ENCODE assay signal across 13 mouse cellular contexts in the genomic region with DNA sequence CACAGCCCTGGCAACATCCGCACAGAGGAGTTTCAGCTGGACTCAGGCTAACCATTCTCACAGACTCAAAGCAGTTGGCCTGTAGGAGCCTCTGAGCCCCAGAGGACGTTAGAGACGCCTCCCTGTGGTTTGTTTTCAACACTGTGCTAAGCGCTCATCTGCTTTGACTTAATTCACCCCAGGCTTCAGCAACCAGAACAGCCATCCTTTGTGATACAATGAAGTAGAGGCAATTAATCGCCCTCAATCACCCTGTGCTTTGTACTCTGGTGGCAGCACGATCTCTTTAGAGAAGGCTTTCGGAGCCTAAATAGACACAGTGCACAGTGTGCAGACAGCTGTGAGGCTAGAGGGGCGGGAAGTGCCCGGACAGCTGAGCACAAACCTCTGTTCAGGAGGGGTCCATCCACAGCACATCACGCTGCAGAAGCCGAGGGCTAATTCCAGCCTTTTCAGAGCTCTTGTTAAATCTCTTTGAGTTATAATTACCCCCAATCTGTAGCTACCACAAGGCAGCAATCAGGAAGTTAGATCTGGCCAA. TPM values are rescaled to one million over a fixed set of nuclear protein-coding genes. Genes with fewer than 3 reads are reported as not detected.
DNase-seq lines count a peak whose midpoint lies in the region; ATAC-seq and TF ChIP-seq lines count a peak whose summit lies in the region.
"Had no signal": no experiment of that assay in that cellular context is flagged by ENCODE, and none has a peak within 500 bp of the region (broad histone marks: within the 10 kb centered on the region; RNA-seq: fewer than 3 reads in every experiment).

No protein-coding gene starts in this region.

- no peak overlapping the region for H3K9ac ChIP-seq in heart, postnatal 0 days (replicated peaks; ENCODE audit: low read depth, low read length)
- no peak overlapping the region for H3K9ac ChIP-seq in hindbrain, embryonic 15.5 days
- H3K9ac ChIP-seq in neural tube, embryonic 13.5 days = no peak overlapping the region
- no peak overlapping the region for H3K9ac ChIP-seq in kidney, embryonic 15.5 days
- H3K9ac ChIP-seq: liver, embryonic 13.5 days had no signal

- ATAC-seq in heart, postnatal 0 days (ENCODE audit: insufficient read depth, low read depth) = no peak
- peak; percentile 55; the same call in 1 of the 2 replicates for ATAC-seq in hindbrain, embryonic 15.5 days (ENCODE audit: low FRiP score, low read depth)
- ATAC-seq in neural tube, embryonic 13.5 days (ENCODE audit: low read depth) = peak; percentile 86
- ATAC-seq in kidney, embryonic 15.5 days (replicated peaks; ENCODE audit: low FRiP score) = no peak

- 44% methylated on average over 11 of the region's 11 CpGs for WGBS in heart, postnatal 0 days
- WGBS in embryonic facial prominence, embryonic 10.5 days = 5% methylated on average over 11 of the region's 11 CpGs
- 6% methylated on average over 11 of the region's 11 CpGs for WGBS in hindbrain, embryonic 15.5 days
- 5% methylated on average over 11 of the region's 11 CpGs for WGBS in neural tube, embryonic 13.5 days
- WGBS in kidney, embryonic 15.5 days = 18% methylated on average over 11 of the region's 11 CpGs

- peak; percentile 13; the same call in 1 of the 2 replicates for TF ChIP-seq CTCF in heart, postnatal 0 days (IDR thresholded peaks at IDR 0.05; ENCODE audit: low read depth)

- no peaks in the 10 kb centered on the region for H3K9me3 ChIP-seq in heart, postnatal 0 days (replicated peaks; ENCODE audit: control insufficient read depth, low read length)
- H3K9me3 ChIP-seq in embryonic facial prominence, embryonic 10.5 days = no peaks in the 10 kb centered on the region
- H3K9me3 ChIP-seq in hindbrain, embryonic 15.5 days = no peaks in the 10 kb centered on the region
- H3K9me3 ChIP-seq in neural tube, embryonic 13.5 days = no peaks in the 10 kb centered on the region
- H3K9me3 ChIP-seq in kidney, embryonic 15.5 days (replicated peaks) = no peaks in the 10 kb centered on the region
- H3K9me3 ChIP-seq: liver, embryonic 13.5 days had no signal

- H3K4me2 ChIP-seq in heart, postnatal 0 days (ENCODE audit: low read depth, low read length) = no peak overlapping the region
- H3K4me2 ChIP-seq in hindbrain, embryonic 15.5 days = no peak overlapping the region
- H3K4me2 ChIP-seq in neural tube, embryonic 13.5 days = 0 out of 2 replicates have a peak overlapping the region, but pooled peaks have one; percentile 3
- H3K4me2 ChIP-seq in kidney, embryonic 15.5 days = no peak overlapping the region
- H3K4me2 ChIP-seq: liver, embryonic 13.5 days had no signal

- TF ChIP-seq EP300 in heart, postnatal 0 days (IDR thresholded peaks at IDR 0.05; ENCODE audit: low read depth) = no peak

- H3K27me3 ChIP-seq in heart, postnatal 0 days (ENCODE audit: control insufficient read depth, insufficient read depth, low read length) = 0 out of 2 replicates have a peak, but pooled peaks cover 2% of the 10 kb centered on the region
- H3K27me3 ChIP-seq in embryonic facial prominence, embryonic 10.5 days (replicated peaks; ENCODE audit: low read depth, poor library complexity, severe bottlenecking) = peaks cover 41% of the 10 kb centered on the region
- no peaks in the 10 kb centered on the region for H3K27me3 ChIP-seq in hindbrain, embryonic 15.5 days
- 0 out of 2 replicates have a peak, but pooled peaks cover 4% of the 10 kb centered on the region for H3K27me3 ChIP-seq in neural tube, embryonic 13.5 days
- H3K27me3 ChIP-seq in kidney, embryonic 15.5 days = no peaks in the 10 kb centered on the region
- H3K27me3 ChIP-seq: liver, embryonic 13.5 days had no signal

- no peaks in the 10 kb centered on the region for H3K36me3 ChIP-seq in heart, postnatal 0 days (replicated peaks; ENCODE audit: control insufficient read depth, insufficient read depth, low read length)
- no peaks in the 10 kb centered on the region for H3K36me3 ChIP-seq in embryonic facial prominence, embryonic 10.5 days (replicated peaks)
- H3K36me3 ChIP-seq in hindbrain, embryonic 15.5 days = no peaks in the 10 kb centered on the region
- H3K36me3 ChIP-seq in neural tube, embryonic 13.5 days = no peaks in the 10 kb centered on the region
- H3K36me3 ChIP-seq in kidney, embryonic 15.5 days = no peaks in the 10 kb centered on the region
- H3K36me3 ChIP-seq: liver, embryonic 13.5 days had no signal

- no peak overlapping the region for H3K27ac ChIP-seq in heart, postnatal 0 days (ENCODE audit: low read depth)
- H3K27ac ChIP-seq in embryonic facial prominence, embryonic 10.5 days (replicated peaks) = peak overlapping the region; percentile 40
- H3K27ac ChIP-seq in hindbrain, embryonic 15.5 days (replicated peaks) = peak overlapping the region; percentile 18
- H3K27ac ChIP-seq in neural tube, embryonic 13.5 days (replicated peaks) = peak overlapping the region; percentile 49
- H3K27ac ChIP-seq in kidney, embryonic 15.5 days = no peak overlapping the region
- H3K27ac ChIP-seq: liver, embryonic 13.5 days had no signal

- no peak for DNase-seq in heart, postnatal 0 days (ENCODE audit: low spot score)
- no peak for DNase-seq in heart, postnatal 4 days
- DNase-seq in embryonic facial prominence, embryonic 10.5 days (ENCODE audit: low spot score) = peak; percentile 55
- DNase-seq in lung, postnatal 14 days = no peak
- DNase-seq in spleen, postnatal 10 days (ENCODE audit: low spot score in 2 of 2) = no peak
- DNase-seq: adrenal gland, adult 8-10 months; liver, embryonic 13.5 days; thymus, postnatal 14 days had no signal

- peaks cover 12% of the 10 kb centered on the region for H3K4me1 ChIP-seq in heart, postnatal 0 days (ENCODE audit: control insufficient read depth, insufficient read depth)
- H3K4me1 ChIP-seq in embryonic facial prominence, embryonic 10.5 days = peaks cover 41% of the 10 kb centered on the region
- peaks cover 30% of the 10 kb centered on the region for H3K4me1 ChIP-seq in hindbrain, embryonic 15.5 days (replicated peaks)
- peaks cover 57% of the 10 kb centered on the region for H3K4me1 ChIP-seq in neural tube, embryonic 13.5 days (replicated peaks)
- H3K4me1 ChIP-seq in kidney, embryonic 15.5 days = no peaks in the 10 kb centered on the region
- H3K4me1 ChIP-seq: liver, embryonic 13.5 days had no signal

- no peak overlapping the region for H3K4me3 ChIP-seq in heart, postnatal 0 days (ENCODE audit: low read depth, low read length)
- H3K4me3 ChIP-seq in embryonic facial prominence, embryonic 10.5 days = 0 out of 2 replicates have a peak overlapping the region, but pooled peaks have one; percentile 2
- H3K4me3 ChIP-seq in hindbrain, embryonic 15.5 days = no peak overlapping the region
- H3K4me3 ChIP-seq in neural tube, embryonic 13.5 days = no peak overlapping the region
- H3K4me3 ChIP-seq in kidney, embryonic 15.5 days (replicated peaks) = no peak overlapping the region
- H3K4me3 ChIP-seq: erythroblast, embryonic 14.5 days; liver, embryonic 13.5 days had no signal

RNA-seq across cellular contexts. Expression of a gene that starts 54.2 kb away (rescaled TPM):
- total RNA-seq in heart, postnatal 0 days (2014; rRNA removed; ENCODE audit: low replicate concordance) = 0.11 and 4.1 TPM in 2 replicates
- polyA plus RNA-seq in heart, postnatal 0 days (2015; fragmentation: Nextera tagmentation; extraction: Ambion mirVana) = 0.75 and 1.3 TPM in 2 replicates
- 1 to 10 TPM; 1.9 to 3.1 TPM for total RNA-seq in heart, postnatal 4 days (2021)
- polyA plus RNA-seq in embryonic facial prominence, embryonic 10.5 days (2016; fragmentation: Nextera tagmentation; extraction: Ambion mirVana) = 63.8 and 64.4 TPM in 2 replicates
- 183 and 192 TPM in 2 replicates for polyA plus RNA-seq in hindbrain, embryonic 15.5 days (2015; fragmentation: Nextera tagmentation; extraction: Ambion mirVana)
- polyA plus RNA-seq in neural tube, embryonic 13.5 days (2015; fragmentation: Nextera tagmentation; extraction: Ambion mirVana) = 315 and 316 TPM in 2 replicates
- polyA plus RNA-seq in kidney, embryonic 15.5 days (2015; fragmentation: Nextera tagmentation; extraction: Ambion mirVana) = 14.6 and 17.6 TPM in 2 replicates
- total RNA-seq: hematopoietic stem cell, adult 5-6 weeks had no signal
- polyA plus RNA-seq: erythroblast, embryonic 14.5 days had no signal

Comparison
In these comparisons a context has a peak if more than half of its experiments do, and no peak if none do; other contexts are left out.
1. ATAC-seq: peak in hindbrain, embryonic 15.5 days (single experiment) and neural tube, embryonic 13.5 days (single experiment); none in heart, postnatal 0 days (single experiment) and kidney, embryonic 15.5 days (single experiment).
2. H3K27ac ChIP-seq: peak in embryonic facial prominence, embryonic 10.5 days (single experiment), hindbrain, embryonic 15.5 days (single experiment) and neural tube, embryonic 13.5 days (single experiment); none in heart, postnatal 0 days (single experiment) and kidney, embryonic 15.5 days (single experiment).